Mouse (Mus musculus) layer of hippocampus, postnatal 14 days (tissue): ENCODE results near the gene Calr. TPM values are rescaled to one million over a fixed set of nuclear protein-coding genes. Genes with fewer than 3 reads are reported as not detected.
A peak's percentile ranks its signal among the peaks of the same experiment; 100 is the strongest.

Source experiments
- DNase-seq, 2 experiments: peaks; one replicate each; pipeline ENCODE4 v3.0.0; 2021 to 2022; ENCODE audit warnings: low spot score in 2 of 2, mixed read lengths in 1 of 2
- long read RNA-seq, 2 experiments: library from polyadenylated mRNA; stranded (forward); transcript quantifications; one replicate each; pipeline ENCODE4 v2.0.0; 2021
- total RNA-seq, 2 experiments: library from RNA; stranded (reverse); gene quantifications; 2 replicates each; pipeline ENCODE4 v1.2.3; 2021

Gene Calr
- 100 to 1,000 TPM; 453 to 590 TPM for total RNA-seq
- long read RNA-seq, experiment 1, transcript Calr-201 (9 exons, 2,184 nt) = major isoform, 68 of 87 reads
- long read RNA-seq, experiment 1, partial matches to known transcripts = 7 of 87 reads
- long read RNA-seq, experiment 1, other reads (novel, unspliced or antisense) = 10 of 87 reads
- long read RNA-seq, experiment 2, transcript Calr-201 (9 exons, 2,184 nt) = major isoform, 121 of 170 reads
- long read RNA-seq, experiment 2, partial matches to known transcripts = 25 of 170 reads
- long read RNA-seq, experiment 2, other reads (novel, unspliced or antisense) = 20 of 170 reads

- DNase-seq = peak; percentile 98 to 100
Measured at GRCm38 (mm10) chr8:84846722-84847572, at the start of gene Calr. Gene Calr (minus strand): TSS chr8:84846934.

GRCm38 (mm10) chr8:84895963-84896362 is 49.2 kb upstream of the Calr start:
- no peak for DNase-seq

- peak; percentile 83 to 96 for DNase-seq
Measured at GRCm38 (mm10) chr8:84893709-84894134, 47.0 kb upstream of the Calr start, which contains the start of gene Gcdh. Gene Gcdh (minus strand): TSS chr8:84893921.

- no peak for DNase-seq
Measured at GRCm38 (mm10) chr8:84892993-84893708, 46.4 kb upstream of the Calr start.

GRCm38 (mm10) chr8:84889141-84889540 is 42.4 kb upstream of the Calr start:
- no peak for DNase-seq

- no peak for DNase-seq
Measured at GRCm38 (mm10) chr8:84888280-84888679, 41.5 kb upstream of the Calr start.

- DNase-seq = no peak
Measured at GRCm38 (mm10) chr8:84884728-84885127, 38.0 kb upstream of the Calr start.

GRCm38 (mm10) chr8:84878915-84879314 is 32.2 kb upstream of the Calr start:
- no peak for DNase-seq

- no peak for DNase-seq
Measured at GRCm38 (mm10) chr8:84877297-84878035, 30.7 kb upstream of the Calr start.

- DNase-seq = no peak
Measured at GRCm38 (mm10) chr8:84874339-84874738, 27.6 kb upstream of the Calr start.

- DNase-seq = no peak
Measured at GRCm38 (mm10) chr8:84873016-84873415, 26.3 kb upstream of the Calr start.

- no peak for DNase-seq
Measured at GRCm38 (mm10) chr8:84872309-84872965, 25.7 kb upstream of the Calr start.

GRCm38 (mm10) chr8:84871376-84872308 is 24.9 kb upstream of the Calr start, which contains the start of gene Syce2:
Gene Syce2 (plus strand): TSS chr8:84872111.
- DNase-seq = peak in 1 of 2 experiments; percentile 58

- DNase-seq = peak; percentile 91 to 95
Measured at GRCm38 (mm10) chr8:84856864-84857441, 10.2 kb upstream of the Calr start, which contains the start of gene Farsa. Gene Farsa (plus strand): TSS chr8:84856989.

- DNase-seq = no peak
Measured at GRCm38 (mm10) chr8:84856434-84856833, 9.7 kb upstream of the Calr start.

GRCm38 (mm10) chr8:84847684-84848435 is 1.1 kb upstream of the Calr start:
- no peak for DNase-seq

GRCm38 (mm10) chr8:84846094-84846721 is 526 bp downstream of the Calr start:
- no peak for DNase-seq
